Mouse (Mus musculus): ENCODE measurements around the gene Hs3st1. TPM values are rescaled to one million over a fixed set of nuclear protein-coding genes. Genes with fewer than 3 reads are reported as not detected.

Gene Hs3st1
- total and polyA plus RNA-seq, 3 experiments, result 0.22 TPM; not detected in 2

- Histone ChIP-seq H3K27me3 (ENCODE audit: insufficient read depth, low read length) (no peaks in the 10 kb centered on the region), H3K4me1 (ENCODE audit: insufficient read depth, low read depth, low read length) (no peaks in the 10 kb centered on the region), H3K36me3 (replicated peaks) (no peaks in the 10 kb centered on the region), H3K4me3 (ENCODE audit: low read depth, low read length) (no peak overlapping the region), H3K9me3 (replicated peaks) (no peaks in the 10 kb centered on the region)
- no peak for TF ChIP-seq CTCF (IDR thresholded peaks at IDR 0.05; ENCODE audit: low read depth, low read length)
- no peak for TF ChIP-seq POLR2AphosphoS5 (IDR thresholded peaks at IDR 0.05; ENCODE audit: insufficient replicate concordance, low read depth, low read length)
- TF ChIP-seq GATA2 (IDR thresholded peaks at IDR 0.05; ENCODE audit: borderline replicate concordance, low read depth, low read length), result no peak
- no peak for TF ChIP-seq GATA1 (IDR thresholded peaks at IDR 0.05; ENCODE audit: borderline replicate concordance, low read length)
- no peak for TF ChIP-seq TAL1 (conservative IDR thresholded peaks at IDR 0.05; ENCODE audit: low read depth, low read length)
- ATAC-seq (ENCODE audit: extremely low read depth, insufficient number of reproducible peaks, low FRiP score, poor library complexity, severe bottlenecking), result no peak
- DNase-seq (ENCODE audit: low spot score), result no peak
These were observed 22.1 kb downstream of the Hs3st1 start for GRCm38 (mm10) chr5:39733013-39733749.

GRCm38 (mm10) chr5:39715694-39716550, 39.4 kb downstream of the Hs3st1 start:
- ATAC-seq (ENCODE audit: extremely low read depth, insufficient number of reproducible peaks, low FRiP score, poor library complexity, severe bottlenecking), result no peak

GRCm38 (mm10) chr5:39715193-39715592, 40.1 kb downstream of the Hs3st1 start:
- TF ChIP-seq GATA2 (IDR thresholded peaks at IDR 0.05; ENCODE audit: borderline replicate concordance, low read depth, low read length), result no peak
- Histone ChIP-seq H3K4me3 (ENCODE audit: low read depth, low read length) (no peak overlapping the region), H3K36me3 (replicated peaks) (no peaks in the 10 kb centered on the region), H3K4me1 (ENCODE audit: insufficient read depth, low read depth, low read length) (no peaks in the 10 kb centered on the region), H3K9me3 (replicated peaks) (peaks cover 4% of the 10 kb centered on the region; the same call in 1 of the 2 replicates), H3K27me3 (ENCODE audit: insufficient read depth, low read length) (no peaks in the 10 kb centered on the region)
- ATAC-seq (ENCODE audit: extremely low read depth, insufficient number of reproducible peaks, low FRiP score, poor library complexity, severe bottlenecking) (no peak), DNase-seq (ENCODE audit: low spot score) (no peak)

More at GRCm38 (mm10) chr5:39715694-39716550, 39.4 kb downstream of the Hs3st1 start:
- Histone ChIP-seq H3K36me3 (replicated peaks) (no peaks in the 10 kb centered on the region), H3K27me3 (ENCODE audit: insufficient read depth, low read length) (no peaks in the 10 kb centered on the region), H3K4me3 (ENCODE audit: low read depth, low read length) (no peak overlapping the region), H3K9me3 (replicated peaks) (peaks cover 4% of the 10 kb centered on the region; the same call in 1 of the 2 replicates), H3K4me1 (ENCODE audit: insufficient read depth, low read depth, low read length) (no peaks in the 10 kb centered on the region)
- DNase-seq (ENCODE audit: low spot score), result no peak
- TF ChIP-seq CTCF (IDR thresholded peaks at IDR 0.05; ENCODE audit: low read depth, low read length), result no peak
- no peak for TF ChIP-seq POLR2AphosphoS5 (IDR thresholded peaks at IDR 0.05; ENCODE audit: insufficient replicate concordance, low read depth, low read length)

- Histone ChIP-seq H3K4me1 (ENCODE audit: insufficient read depth, low read depth, low read length) (no peaks in the 10 kb centered on the region), H3K9me3 (replicated peaks) (no peaks in the 10 kb centered on the region), H3K27me3 (ENCODE audit: insufficient read depth, low read length) (no peaks in the 10 kb centered on the region), H3K4me3 (ENCODE audit: low read depth, low read length) (no peak overlapping the region), H3K36me3 (replicated peaks) (no peaks in the 10 kb centered on the region)
- ATAC-seq (ENCODE audit: extremely low read depth, insufficient number of reproducible peaks, low FRiP score, poor library complexity, severe bottlenecking) (no peak), DNase-seq (ENCODE audit: low spot score) (no peak)
- TF ChIP-seq POLR2AphosphoS5 (IDR thresholded peaks at IDR 0.05; ENCODE audit: insufficient replicate concordance, low read depth, low read length), result no peak
- no peak for TF ChIP-seq GATA1 (IDR thresholded peaks at IDR 0.05; ENCODE audit: borderline replicate concordance, low read length)
- no peak for TF ChIP-seq CTCF (IDR thresholded peaks at IDR 0.05; ENCODE audit: low read depth, low read length)
- no peak for TF ChIP-seq GATA2 (IDR thresholded peaks at IDR 0.05; ENCODE audit: borderline replicate concordance, low read depth, low read length)
- no peak for TF ChIP-seq TAL1 (conservative IDR thresholded peaks at IDR 0.05; ENCODE audit: low read depth, low read length)
These were observed 49.7 kb downstream of the Hs3st1 start for GRCm38 (mm10) chr5:39705539-39705938.

GRCm38 (mm10) chr5:39660826-39661225, 94.4 kb downstream of the Hs3st1 start:
- ATAC-seq (ENCODE audit: extremely low read depth, insufficient number of reproducible peaks, low FRiP score, poor library complexity, severe bottlenecking) (no peak), DNase-seq (ENCODE audit: low spot score) (no peak)
- no peaks in the 10 kb centered on the region for H3K27me3 ChIP-seq (ENCODE audit: insufficient read depth, low read length)
- H3K4me1 ChIP-seq (ENCODE audit: insufficient read depth, low read depth, low read length), result no peaks in the 10 kb centered on the region
- H3K4me3 ChIP-seq (ENCODE audit: low read depth, low read length), result no peak overlapping the region
- no peaks in the 10 kb centered on the region for H3K36me3 ChIP-seq (replicated peaks)
- H3K9me3 ChIP-seq (replicated peaks), result no peaks in the 10 kb centered on the region
- TF ChIP-seq CTCF (IDR thresholded peaks at IDR 0.05; ENCODE audit: low read depth, low read length) (no peak), GATA1 (IDR thresholded peaks at IDR 0.05; ENCODE audit: borderline replicate concordance, low read length) (no peak), POLR2AphosphoS5 (IDR thresholded peaks at IDR 0.05; ENCODE audit: insufficient replicate concordance, low read depth, low read length) (no peak), TAL1 (conservative IDR thresholded peaks at IDR 0.05; ENCODE audit: low read depth, low read length) (no peak), GATA2 (IDR thresholded peaks at IDR 0.05; ENCODE audit: borderline replicate concordance, low read depth, low read length) (no peak)

- H3K9me3 ChIP-seq (replicated peaks), result peaks cover 2% of the 10 kb centered on the region
- H3K36me3 ChIP-seq (replicated peaks), result no peaks in the 10 kb centered on the region
- no peak overlapping the region for H3K4me3 ChIP-seq (ENCODE audit: low read depth, low read length)
- H3K27me3 ChIP-seq (ENCODE audit: insufficient read depth, low read length), result no peaks in the 10 kb centered on the region
- ATAC-seq (ENCODE audit: extremely low read depth, insufficient number of reproducible peaks, low FRiP score, poor library complexity, severe bottlenecking), result no peak
- DNase-seq (ENCODE audit: low spot score), result no peak
- TF ChIP-seq GATA2 (IDR thresholded peaks at IDR 0.05; ENCODE audit: borderline replicate concordance, low read depth, low read length) (no peak), CTCF (IDR thresholded peaks at IDR 0.05; ENCODE audit: low read depth, low read length) (no peak)
- H3K4me1 ChIP-seq (ENCODE audit: insufficient read depth, low read depth, low read length), result no peaks in the 10 kb centered on the region
These were observed 95.9 kb downstream of the Hs3st1 start for GRCm38 (mm10) chr5:39659417-39659816.
